Mouse (Mus musculus) heart, embryonic 13.5 days (tissue): ENCODE data around the gene Cdh4. TPM values are rescaled to one million over a fixed set of nuclear protein-coding genes. Genes with fewer than 3 reads are reported as not detected.

Source experiments
- ATAC-seq: fragments of 200-750 bp; cut with Nextera tagmentation; 2 replicates; pipeline ENCODE4 v1.8.0; 2017; ENCODE audit warnings: moderate TSS enrichment; ENCODE audit not compliant: insufficient number of reproducible peaks, low FRiP score, low TSS enrichment; ENCODE audit errors: extremely low read depth
- H3K27ac ChIP-seq: fragments of 300-500 bp; sonication (generic); replicated peaks from 2 replicates; pipeline ENCODE4 v1.5.1; 2015; ENCODE audit warnings: moderate library complexity, mild to moderate bottlenecking, inconsistent platforms
- H3K27me3 ChIP-seq: fragments of 300-500 bp; sonication (generic); replicated peaks from 2 replicates; pipeline ENCODE4 v1.6.1; 2015; ENCODE audit warnings: mild to moderate bottlenecking, inconsistent platforms
- H3K36me3 ChIP-seq: fragments of 300-500 bp; sonication (generic); 2 replicates; pipeline ENCODE4 v1.6.1; 2015; ENCODE audit warnings: mild to moderate bottlenecking, inconsistent platforms
- H3K4me1 ChIP-seq: fragments of 300-500 bp; sonication (generic); 2 replicates; pipeline ENCODE4 v1.6.1; 2015; ENCODE audit warnings: inconsistent platforms
- H3K4me2 ChIP-seq: fragments of 300-500 bp; sonication (generic); 2 replicates; pipeline ENCODE4 v1.6.1; 2015; ENCODE audit warnings: inconsistent platforms, mild to moderate bottlenecking, moderate library complexity
- H3K4me3 ChIP-seq: fragments of 300-500 bp; sonication (generic); 2 replicates; pipeline ENCODE4 v1.5.1; 2015; ENCODE audit warnings: moderate library complexity, mild to moderate bottlenecking, inconsistent platforms
- H3K9ac ChIP-seq: fragments of 300-500 bp; sonication (generic); 2 replicates; pipeline ENCODE4 v1.6.1; 2015; ENCODE audit warnings: inconsistent platforms, mild to moderate bottlenecking, moderate library complexity
- H3K9me3 ChIP-seq: fragments of 300-500 bp; sonication (generic); 2 replicates; pipeline ENCODE4 v1.6.1; 2016; ENCODE audit warnings: inconsistent platforms
- WGBS: fragments of 180-500 bp; shearing (Covaris S2); methylation state at CpG from one replicate; pipeline ENCODE4 v1.1.7; 2015; ENCODE audit warnings: mixed read lengths; 5-methylcytosine and 5-hydroxymethylcytosine counted together
- polyA plus RNA-seq: library from polyadenylated mRNA; unstranded; fragments of >200 nt; fragmentation: Nextera tagmentation; extraction: Ambion mirVana; gene quantifications from 2 replicates; pipeline ENCODE4 v1.2.1, GENCODE M21; 2015

The Cdh4 gene
- polyA plus RNA-seq, 1 experiment from 2014 or later, result 1.4 TPM

DNA sequence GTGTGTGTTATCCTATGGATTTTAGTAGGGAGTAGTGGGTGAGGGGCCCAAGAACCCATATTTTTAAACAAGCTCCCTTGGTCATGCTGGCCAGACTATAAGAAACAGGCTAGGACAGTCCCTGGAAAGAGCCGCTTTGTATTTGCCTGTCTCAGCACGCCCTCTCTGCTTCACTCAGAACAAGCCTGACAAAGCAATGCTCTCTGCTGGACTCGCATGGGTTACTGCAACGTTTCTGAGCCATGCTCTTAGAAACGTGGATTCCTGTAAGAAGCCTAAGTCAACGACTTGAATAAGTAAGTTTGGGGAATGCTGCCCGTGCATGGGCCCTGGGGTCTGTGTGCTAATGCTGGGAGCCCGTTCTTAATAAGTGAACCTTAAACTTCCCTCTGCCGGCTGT lies 2.1 kb upstream of the Cdh4 start:
- Histone ChIP-seq H3K36me3 (no peaks in the 10 kb centered on the region), H3K4me1 (peaks cover 8% of the 10 kb centered on the region), H3K27me3 (peaks cover 88% of the 10 kb centered on the region), H3K9ac (no peak overlapping the region), H3K4me2 (no peak overlapping the region), H3K27ac (no peak overlapping the region), H3K4me3 (no peak overlapping the region), H3K9me3 (no peaks in the 10 kb centered on the region)
- ATAC-seq, result no peak
- 25% methylated on average over 9 of the region's 9 CpGs for WGBS

DNA sequence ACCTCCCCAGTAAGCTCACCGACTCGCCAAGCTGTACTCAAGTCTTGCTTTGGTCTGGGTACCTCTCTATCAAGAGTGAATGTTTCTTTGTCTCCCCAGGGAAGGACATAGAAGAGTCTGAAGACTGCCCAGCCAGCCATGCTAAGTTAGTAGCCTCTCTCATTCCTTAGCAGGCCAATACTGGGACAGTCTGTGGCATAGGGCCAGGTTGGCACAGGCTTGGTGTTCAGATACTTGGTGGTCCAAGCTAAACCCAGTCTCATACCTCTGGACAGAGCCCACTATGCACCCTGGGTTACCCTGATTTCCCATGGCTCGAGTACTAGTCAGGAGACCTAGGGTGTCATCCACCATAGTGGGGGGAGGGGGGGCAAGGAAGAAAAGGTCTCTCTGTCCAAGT lies 1.1 kb upstream of the Cdh4 start:
- Histone ChIP-seq H3K4me1 (peaks cover 8% of the 10 kb centered on the region), H3K9me3 (no peaks in the 10 kb centered on the region), H3K4me3 (no peak overlapping the region), H3K9ac (no peak overlapping the region), H3K27ac (no peak overlapping the region), H3K4me2 (no peak overlapping the region), H3K36me3 (no peaks in the 10 kb centered on the region), H3K27me3 (peaks cover 87% of the 10 kb centered on the region)
- ATAC-seq, result no peak
- WGBS, result 72% methylated on average over 3 of the region's 3 CpGs

DNA sequence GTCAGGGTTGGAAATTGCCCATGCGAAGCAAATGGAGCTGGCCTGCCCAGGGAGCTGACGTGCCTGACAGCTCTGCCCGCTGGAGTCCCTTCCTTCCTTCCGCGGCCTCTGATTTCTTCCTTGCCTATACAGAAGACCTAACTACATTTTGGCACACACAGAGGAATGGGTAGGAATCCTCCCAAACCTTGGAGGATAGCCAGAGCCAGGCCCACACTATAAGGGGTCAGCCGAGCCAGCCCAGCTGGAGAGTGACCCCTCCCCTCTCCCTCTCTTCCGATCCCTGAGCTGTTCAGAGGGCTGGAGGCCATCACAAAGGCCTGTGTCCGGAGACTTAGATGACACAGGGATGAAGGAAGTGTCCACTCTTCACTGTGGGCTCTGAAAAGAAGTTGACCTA lies 514 bp upstream of the Cdh4 start:
- peak overlapping the region; percentile 99 for H3K4me2 ChIP-seq
- peaks cover 88% of the 10 kb centered on the region for H3K27me3 ChIP-seq
- H3K27ac ChIP-seq, result no peak overlapping the region
- H3K9ac ChIP-seq, result peak overlapping the region; percentile 77
- no peaks in the 10 kb centered on the region for H3K36me3 ChIP-seq
- H3K4me3 ChIP-seq, result peak overlapping the region; percentile 68
- no peaks in the 10 kb centered on the region for H3K9me3 ChIP-seq
- H3K4me1 ChIP-seq, result peaks cover 8% of the 10 kb centered on the region
- 12% methylated on average over 8 of the region's 8 CpGs for WGBS
- ATAC-seq, result peak; percentile 64; the same call in 1 of the 2 replicates

DNA sequence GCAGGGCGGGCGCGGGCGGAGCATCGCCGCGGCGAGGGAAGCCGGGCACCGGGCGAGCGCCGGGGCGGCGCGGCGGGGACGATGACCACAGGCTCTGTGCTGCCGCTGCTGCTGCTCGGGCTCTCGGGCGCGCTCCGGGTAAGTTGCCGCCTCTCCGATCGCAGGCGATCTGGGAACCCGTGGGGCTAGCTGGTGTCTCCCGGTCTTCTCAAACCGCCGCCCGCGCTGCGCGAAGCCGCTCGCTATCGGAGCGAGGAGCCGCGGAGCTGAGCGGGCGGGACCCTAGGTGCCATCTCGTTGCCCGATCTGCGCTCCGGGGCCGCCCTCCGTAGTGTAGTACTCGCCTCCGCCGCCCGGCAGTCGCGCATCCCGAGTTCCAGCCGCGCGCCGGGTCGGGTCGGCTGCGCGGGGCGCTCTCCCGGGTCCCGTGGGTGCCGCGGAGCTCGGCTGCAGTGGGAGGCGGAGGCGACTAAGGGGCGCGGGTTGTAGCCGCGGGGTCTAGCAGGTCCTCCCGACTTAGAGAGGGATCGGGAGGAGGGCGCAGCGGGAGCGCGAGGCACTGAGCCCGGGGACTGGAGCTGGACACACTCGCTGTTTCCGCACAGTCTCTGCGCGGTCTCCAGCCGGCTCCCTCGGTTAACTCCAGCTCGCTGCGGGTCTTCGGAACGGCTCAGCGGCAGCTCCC lies 452 bp downstream of the Cdh4 start:
- WGBS, result under 1% methylated on average over 95 of the region's 95 CpGs

DNA sequence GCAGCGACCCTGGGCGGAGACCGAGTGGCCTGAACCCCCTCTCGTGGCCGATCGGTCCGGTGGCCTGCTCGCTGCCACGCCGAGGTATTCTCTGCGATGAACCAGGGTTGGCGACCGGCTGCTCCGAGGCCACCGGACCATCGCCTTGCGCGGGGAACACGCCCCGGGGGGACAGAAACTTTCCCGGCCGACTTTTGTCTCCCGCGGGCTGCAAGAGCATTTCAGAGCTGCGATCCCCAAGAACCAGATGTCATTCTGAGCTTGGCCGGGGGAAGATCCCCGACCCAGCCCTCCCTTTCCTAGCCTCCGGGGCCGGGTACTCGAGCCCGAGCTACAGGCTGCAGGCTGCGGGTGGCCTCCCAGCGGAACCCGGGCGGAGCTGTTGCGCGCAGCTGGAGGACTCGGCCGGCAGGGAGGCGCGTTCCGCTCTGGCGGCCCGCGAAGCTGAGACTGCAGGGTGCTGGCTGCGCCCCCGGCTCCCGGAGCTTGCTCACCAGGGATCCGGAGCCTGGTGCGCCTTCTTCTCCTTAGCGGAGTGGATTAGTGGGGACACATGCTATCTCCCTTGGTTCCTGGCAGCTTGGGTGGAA lies 1.1 kb downstream of the Cdh4 start:
- H3K27ac ChIP-seq, result no peak overlapping the region
- no peaks in the 10 kb centered on the region; the same call in 1 of the 2 replicates for H3K9me3 ChIP-seq
- H3K27me3 ChIP-seq, result peaks cover 76% of the 10 kb centered on the region
- peak overlapping the region; percentile 99 for H3K4me2 ChIP-seq
- no peaks in the 10 kb centered on the region for H3K36me3 ChIP-seq
- peaks cover 8% of the 10 kb centered on the region for H3K4me1 ChIP-seq
- H3K9ac ChIP-seq, result peak overlapping the region; percentile 77
- ATAC-seq, result no peak
- WGBS, result 1% methylated on average over 51 of the region's 51 CpGs
- peak overlapping the region; percentile 68 for H3K4me3 ChIP-seq

More for the DNA sequence above, 452 bp downstream of the Cdh4 start:
- Histone ChIP-seq H3K36me3 (no peaks in the 10 kb centered on the region), H3K9me3 (no peaks in the 10 kb centered on the region), H3K27me3 (peaks cover 80% of the 10 kb centered on the region), H3K4me2 (peak overlapping the region; percentile 99), H3K9ac (peak overlapping the region; percentile 77), H3K4me1 (peaks cover 8% of the 10 kb centered on the region), H3K4me3 (peak overlapping the region; percentile 68), H3K27ac (no peak overlapping the region)
- ATAC-seq, result 0 out of 2 replicates have a peak, but pooled peaks have one; percentile 13

DNA sequence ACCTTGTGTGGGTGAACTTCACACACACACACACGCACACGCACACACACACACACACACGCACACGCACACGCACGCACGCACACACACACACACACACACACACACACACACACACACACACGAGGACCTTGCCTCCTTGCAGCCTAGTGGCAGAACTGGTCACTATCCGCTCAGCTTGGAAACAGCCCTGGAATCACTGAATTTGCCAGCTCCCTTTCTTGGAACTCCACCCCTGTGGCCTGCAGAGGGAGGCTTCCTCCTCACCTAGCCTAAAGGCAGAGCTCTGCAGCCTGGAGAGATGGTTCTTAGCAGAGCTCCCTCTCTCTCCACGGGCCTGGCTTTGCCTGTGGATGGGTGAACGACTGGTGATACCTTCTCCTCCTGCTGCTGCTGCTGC lies 1.7 kb downstream of the Cdh4 start:
- Histone ChIP-seq H3K36me3 (no peaks in the 10 kb centered on the region), H3K27me3 (peaks cover 69% of the 10 kb centered on the region), H3K4me2 (peak overlapping the region; percentile 99), H3K4me1 (peaks cover 8% of the 10 kb centered on the region), H3K9ac (no peak overlapping the region), H3K27ac (no peak overlapping the region), H3K4me3 (peak overlapping the region; percentile 68), H3K9me3 (peaks cover 5% of the 10 kb centered on the region)
- ATAC-seq, result no peak
- 23% methylated on average over 8 of the region's 11 CpGs for WGBS

DNA sequence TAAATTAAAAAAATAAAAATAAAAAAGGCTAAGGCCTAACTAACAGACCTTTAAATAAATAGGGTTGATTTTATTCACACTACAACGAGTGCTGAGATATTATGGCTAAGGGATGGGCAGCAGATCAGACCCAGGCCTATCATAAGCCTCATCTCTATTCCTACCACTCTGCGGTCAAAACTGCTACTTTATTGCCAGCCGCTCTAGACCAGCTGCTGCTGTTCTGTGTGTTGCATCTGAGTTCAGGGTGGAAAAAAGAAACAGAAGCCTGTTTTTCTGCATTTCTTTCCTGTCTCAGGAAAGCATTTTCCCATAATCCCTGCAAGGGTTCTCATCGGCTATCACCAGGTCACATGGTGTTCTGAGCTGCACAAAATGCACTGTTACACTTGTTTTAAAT lies 6.0 kb downstream of the Cdh4 start:
- peaks cover 33% of the 10 kb centered on the region for H3K27me3 ChIP-seq
- no peak overlapping the region for H3K4me3 ChIP-seq
- H3K9ac ChIP-seq, result no peak overlapping the region
- ATAC-seq, result no peak
- H3K4me1 ChIP-seq, result no peaks in the 10 kb centered on the region; the same call in 1 of the 2 replicates
- peaks cover 22% of the 10 kb centered on the region for H3K9me3 ChIP-seq
- H3K4me2 ChIP-seq, result no peak overlapping the region
- WGBS, result 85% methylated on average over 4 of the region's 4 CpGs
- no peak overlapping the region for H3K27ac ChIP-seq
- H3K36me3 ChIP-seq, result no peaks in the 10 kb centered on the region

DNA sequence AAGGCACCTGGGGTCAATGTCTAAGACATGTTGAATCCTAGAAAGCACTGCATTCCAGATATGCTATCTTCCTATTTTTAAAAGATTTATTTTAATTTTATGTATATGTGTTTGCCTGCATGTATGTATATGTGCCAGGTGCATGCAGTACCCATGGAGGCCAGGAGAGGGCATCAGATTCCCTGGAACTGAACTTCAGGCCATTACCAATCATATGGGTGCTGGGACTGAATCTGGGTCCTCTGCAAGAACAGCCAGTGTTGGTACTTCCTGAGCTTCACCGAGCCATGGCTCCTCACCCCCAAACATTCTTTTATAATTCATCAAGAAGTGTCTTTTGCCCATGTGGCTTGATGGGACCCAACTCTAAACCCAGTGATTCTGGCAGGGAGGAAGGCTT lies 6.8 kb downstream of the Cdh4 start:
- H3K4me2 ChIP-seq, result no peak overlapping the region
- H3K4me3 ChIP-seq, result no peak overlapping the region
- WGBS, result 88% methylated on average over 1 of the region's 1 CpGs
- H3K36me3 ChIP-seq, result no peaks in the 10 kb centered on the region
- no peaks in the 10 kb centered on the region; the same call in 1 of the 2 replicates for H3K4me1 ChIP-seq
- H3K9me3 ChIP-seq, result peaks cover 30% of the 10 kb centered on the region
- no peak for ATAC-seq
- no peak overlapping the region for H3K27ac ChIP-seq
- no peak overlapping the region for H3K9ac ChIP-seq
- peaks cover 25% of the 10 kb centered on the region for H3K27me3 ChIP-seq

DNA sequence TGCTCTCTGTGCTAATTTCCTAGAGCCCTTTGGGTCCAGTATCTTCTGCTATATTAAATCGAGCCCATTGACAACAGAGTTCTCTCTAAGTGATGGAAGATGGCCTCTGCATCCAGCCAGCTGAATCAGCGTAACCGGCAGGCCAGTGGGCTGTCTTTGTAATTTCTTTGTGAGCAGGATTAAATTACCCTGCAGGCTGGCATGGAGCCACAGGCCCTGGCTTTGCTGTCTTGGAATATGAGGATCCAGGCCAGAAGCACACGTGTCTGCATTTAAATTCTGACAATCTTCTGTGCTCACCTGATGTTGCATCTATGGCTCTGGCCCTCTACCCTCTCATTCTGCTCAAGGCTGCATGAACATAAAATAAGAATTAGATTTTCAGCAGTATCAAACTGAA lies 17.0 kb downstream of the Cdh4 start:
- Histone ChIP-seq H3K27me3 (no peaks in the 10 kb centered on the region), H3K4me1 (no peaks in the 10 kb centered on the region), H3K4me3 (no peak overlapping the region), H3K9me3 (peaks cover 94% of the 10 kb centered on the region), H3K27ac (no peak overlapping the region), H3K36me3 (no peaks in the 10 kb centered on the region), H3K9ac (no peak overlapping the region), H3K4me2 (no peak overlapping the region)
- WGBS, result 76% methylated on average over 4 of the region's 4 CpGs
- no peak for ATAC-seq

DNA sequence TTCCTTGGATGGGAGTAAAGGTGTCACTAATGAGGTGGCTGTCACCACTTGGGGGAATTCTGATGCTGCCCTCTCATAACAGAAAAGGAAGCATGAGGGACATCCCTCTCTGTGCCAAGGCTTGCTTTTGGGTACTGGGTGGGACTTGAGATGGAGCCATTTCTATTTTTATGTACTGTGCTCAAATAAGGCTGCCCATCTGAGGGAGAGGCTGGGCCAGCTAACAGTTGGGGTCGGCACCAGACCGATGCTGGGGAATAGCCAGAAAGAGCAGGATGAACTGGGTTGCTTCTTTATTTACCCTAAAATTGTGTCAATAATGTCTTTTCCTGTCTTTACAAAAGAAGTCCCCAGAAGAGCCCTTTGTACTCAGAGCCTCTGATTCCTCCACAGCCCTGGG lies 17.4 kb downstream of the Cdh4 start:
- Histone ChIP-seq H3K36me3 (no peaks in the 10 kb centered on the region), H3K4me1 (no peaks in the 10 kb centered on the region), H3K9me3 (peaks cover 94% of the 10 kb centered on the region), H3K27me3 (no peaks in the 10 kb centered on the region), H3K27ac (no peak overlapping the region), H3K4me3 (no peak overlapping the region), H3K9ac (no peak overlapping the region), H3K4me2 (no peak overlapping the region)
- ATAC-seq, result no peak
- WGBS, result 98% methylated on average over 2 of the region's 2 CpGs

DNA sequence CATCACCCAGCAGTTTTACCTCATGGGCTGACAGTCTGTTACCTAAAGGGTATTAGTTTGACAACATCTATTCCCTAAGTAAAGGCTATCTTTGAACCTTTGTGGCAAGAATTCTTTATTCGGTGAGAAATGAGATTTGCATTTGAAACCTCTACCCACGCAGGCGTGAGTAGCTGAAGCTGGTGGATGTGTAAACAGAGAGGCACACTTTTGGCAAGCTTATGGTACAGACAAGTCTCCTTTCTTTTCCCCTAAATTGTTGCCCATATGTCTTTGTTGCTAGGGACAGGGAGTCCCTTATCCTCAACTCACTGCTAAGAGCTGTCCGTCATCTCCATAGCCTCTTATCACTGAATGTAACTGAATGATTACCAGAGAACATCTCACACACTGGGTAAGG lies 21.3 kb downstream of the Cdh4 start:
- no peaks in the 10 kb centered on the region for H3K36me3 ChIP-seq
- H3K4me1 ChIP-seq, result no peaks in the 10 kb centered on the region
- H3K9me3 ChIP-seq, result peaks cover 97% of the 10 kb centered on the region
- H3K4me3 ChIP-seq, result no peak overlapping the region
- H3K27ac ChIP-seq, result no peak overlapping the region
- H3K9ac ChIP-seq, result no peak overlapping the region
- 76% methylated on average over 4 of the region's 4 CpGs for WGBS
- no peak overlapping the region for H3K4me2 ChIP-seq
- no peaks in the 10 kb centered on the region for H3K27me3 ChIP-seq
- no peak for ATAC-seq
